Mouse (Mus musculus) olfactory bulb, adult 2 months (tissue): ENCODE measurements around the gene Iqgap2.

Experiments
- CTCF ChIP-seq: fragments of 200-500 bp; IDR thresholded peaks from 2 replicates; pipeline ENCODE4 v1.5.1; 2012; ENCODE audit warnings: low read depth, mild to moderate bottlenecking, low read length, moderate library complexity; ENCODE audit not compliant: insufficient read depth
- POLR2A ChIP-seq: fragments of 200-500 bp; IDR thresholded peaks from 2 replicates; pipeline ENCODE4 v1.6.1; 2012; ENCODE audit warnings: mild to moderate bottlenecking, low read depth, low read length, moderate library complexity; ENCODE audit not compliant: insufficient read depth

- TF ChIP-seq CTCF (no peak), POLR2A (no peak)
Measured at GRCm38 (mm10) chr13:95692201-95692600, 199.5 kb downstream of the Iqgap2 start.
